Mouse (Mus musculus) liver, embryonic 14.5 days (tissue): ENCODE data around the gene Eomes. TPM values are rescaled to one million over a fixed set of nuclear protein-coding genes. Genes with fewer than 3 reads are reported as not detected.

ENCODE experiments used
- ATAC-seq: fragments of 200-750 bp; cut with Nextera tagmentation; 2 replicates; pipeline ENCODE4 v1.8.0; 2017; ENCODE audit warnings: moderate number of reproducible peaks, mild to moderate bottlenecking, moderate library complexity; ENCODE audit not compliant: insufficient read depth
- DNase-seq, 3 experiments: peaks; one replicate each; pipeline ENCODE4 v3.0.0-alpha.2; 2012 to 2013; ENCODE audit warnings: low read depth in 3 of 3, low spot score in 3 of 3
- H3K27ac ChIP-seq: fragments of 300-500 bp; sonication (generic); 2 replicates; pipeline ENCODE4 v1.5.1; 2014; ENCODE audit warnings: moderate library complexity, mild to moderate bottlenecking, control low read depth, inconsistent platforms
- H3K27me3 ChIP-seq: fragments of 300-500 bp; sonication (generic); 2 replicates; pipeline ENCODE4 v1.6.1; 2014; ENCODE audit warnings: mild to moderate bottlenecking, low read length, moderate library complexity; ENCODE audit not compliant: control insufficient read depth, insufficient read depth
- H3K36me3 ChIP-seq: fragments of 300-500 bp; sonication (generic); replicated peaks from 2 replicates; pipeline ENCODE4 v1.6.1; 2014; ENCODE audit warnings: low read depth; ENCODE audit not compliant: control insufficient read depth, insufficient read depth
- H3K4me1 ChIP-seq, 2 experiments: fragments of 200-500 bp in 1 of 2; fragments of 300-500 bp in 1 of 2; sonication (generic) in 1 of 2; replicated peaks; 2 replicates each; pipeline ENCODE4 v1.6.1; 2012 to 2014; ENCODE audit warnings: antibody characterized with exemption in 1 of 2, inconsistent platforms in 1 of 2, low read length in 1 of 2; ENCODE audit not compliant: control insufficient read depth in 2 of 2, insufficient read depth in 2 of 2
- H3K4me2 ChIP-seq: fragments of 300-500 bp; sonication (generic); 2 replicates; pipeline ENCODE4 v1.6.1; 2014; ENCODE audit warnings: low read depth, mild to moderate bottlenecking, control low read depth, moderate library complexity
- H3K4me3 ChIP-seq, 2 experiments: fragments of 200-500 bp in 1 of 2; fragments of 300-500 bp in 1 of 2; sonication (generic) in 1 of 2; 2 replicates each; pipeline ENCODE4 v1.5.1; 2012 to 2014; ENCODE audit warnings: low read depth in 2 of 2, low read length in 2 of 2, mild to moderate bottlenecking in 2 of 2, control low read depth in 1 of 2, inconsistent platforms in 1 of 2, moderate library complexity in 1 of 2; ENCODE audit not compliant: insufficient read depth in 1 of 2
- H3K9ac ChIP-seq: fragments of 300-500 bp; sonication (generic); replicated peaks from 2 replicates; pipeline ENCODE4 v1.6.1; 2014; ENCODE audit warnings: mild to moderate bottlenecking, control low read depth, moderate library complexity
- H3K9me3 ChIP-seq: fragments of 300-500 bp; sonication (generic); 2 replicates; pipeline ENCODE4 v1.6.1; 2016; ENCODE audit warnings: low read length, mixed read lengths; ENCODE audit not compliant: control insufficient read depth
- CTCF ChIP-seq: IDR thresholded peaks from 2 replicates; pipeline ENCODE4 v1.5.1; 2016; ENCODE audit warnings: antibody characterized with exemption, low read depth, control low read depth
- EP300 ChIP-seq: IDR thresholded peaks from 2 replicates; pipeline ENCODE4 v1.6.1; 2016; ENCODE audit warnings: antibody characterized with exemption, low read depth
- WGBS: fragments of 180-500 bp; shearing (Covaris S2); extraction: QIAGEN DNeasy Blood & Tissue Kit; methylation state at CpG from one replicate; pipeline ENCODE4 v1.1.7; 2014; ENCODE audit not compliant: insufficient replicate concordance; 5-methylcytosine and 5-hydroxymethylcytosine counted together
- polyA plus RNA-seq, 2 experiments: library from polyadenylated mRNA; depleted of rRNA in 1 of 2; stranded (reverse) in 1 of 2; unstranded in 1 of 2; fragments of >200 nt; fragmentation: Nextera tagmentation in 1 of 2; extraction: Ambion mirVana in 1 of 2; gene quantifications; 2 replicates each; pipeline versions ENCODE4 v1.2.1 to v1.2.3; 2012 to 2014

Eomes gene
- polyA plus RNA-seq, 2 experiments: 0.04 TPM; not detected in 1

DNA sequence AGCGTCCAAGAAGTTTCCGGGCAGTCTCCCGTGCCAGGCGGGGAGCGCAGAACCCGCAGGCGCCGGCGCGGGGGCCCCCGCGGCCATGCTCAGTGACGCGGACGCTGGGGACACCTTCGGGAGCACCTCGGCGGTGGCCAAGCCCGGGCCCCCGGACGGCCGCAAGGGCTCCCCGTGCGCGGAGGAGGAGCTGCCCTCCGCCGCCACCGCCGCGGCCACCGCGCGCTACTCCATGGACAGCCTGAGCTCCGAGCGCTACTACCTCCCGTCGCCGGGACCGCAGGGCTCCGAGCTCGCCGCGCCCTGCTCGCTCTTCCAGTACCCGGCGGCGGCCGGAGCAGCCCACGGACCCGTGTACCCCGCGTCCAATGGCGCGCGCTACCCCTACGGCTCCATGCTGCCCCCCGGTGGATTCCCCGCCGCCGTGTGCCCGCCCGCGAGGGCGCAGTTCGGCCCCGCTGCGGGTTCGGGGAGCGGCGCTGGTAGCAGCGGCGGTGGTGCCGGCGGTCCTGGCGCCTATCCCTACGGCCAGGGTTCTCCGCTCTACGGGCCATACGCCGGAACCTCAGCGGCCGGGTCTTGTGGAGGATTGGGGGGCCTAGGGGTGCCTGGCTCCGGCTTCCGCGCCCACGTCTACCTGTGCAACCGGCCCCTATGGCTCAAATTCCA is 961 bp downstream of the Eomes start:
- H3K4me3 ChIP-seq: peak overlapping the region in 1 of 2 experiments; percentile 20; a peak in 2 of 4 replicates

DNA sequence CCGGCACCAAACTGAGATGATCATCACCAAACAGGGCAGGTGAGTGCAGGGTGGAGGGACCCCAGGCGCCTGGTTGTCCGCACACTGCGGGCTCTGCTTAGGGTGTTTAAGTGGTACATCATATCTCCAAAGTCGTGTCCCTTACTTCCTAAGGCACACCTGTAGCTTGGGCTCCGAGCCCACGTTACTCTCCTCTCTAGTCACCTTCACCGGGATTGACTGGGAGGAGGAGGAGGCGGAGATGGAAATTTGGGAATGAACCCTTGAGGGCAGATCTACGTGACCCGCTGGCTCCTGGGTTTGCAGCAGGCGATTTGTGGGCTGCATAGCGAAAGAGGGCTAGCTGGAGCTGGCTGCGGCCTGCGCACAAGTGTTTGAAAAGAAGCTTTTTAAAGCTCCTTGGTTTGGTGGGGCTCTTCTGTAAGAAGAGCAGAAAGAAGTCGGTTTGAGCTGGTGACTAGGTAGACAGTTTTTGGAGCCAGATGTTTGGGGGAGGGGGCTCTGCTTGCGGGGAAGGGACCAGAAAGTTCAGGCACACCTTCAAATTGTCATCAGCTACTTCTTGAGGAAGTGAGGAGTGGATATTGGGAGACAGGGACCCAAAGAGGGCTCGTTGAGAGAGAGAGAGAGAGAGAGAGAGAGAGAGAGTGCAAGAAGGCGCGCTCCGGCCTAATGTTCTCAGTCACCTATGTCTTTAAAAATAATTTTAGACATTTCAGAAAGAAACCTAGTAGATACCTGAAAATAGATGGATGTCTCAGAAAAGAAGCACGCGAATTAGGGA is 1.7 kb downstream of the Eomes start:
- TF ChIP-seq EP300: no peak
- no peak for TF ChIP-seq CTCF
- H3K9me3 ChIP-seq: no peaks in the 10 kb centered on the region
- no peaks in the 10 kb centered on the region for H3K36me3 ChIP-seq
- H3K9ac ChIP-seq: no peak overlapping the region
- WGBS: 8% methylated on average over 23 of the region's 23 CpGs
- ATAC-seq (no peak), DNase-seq (no peak)
- H3K27ac ChIP-seq: no peak overlapping the region
- peaks cover 84% of the 10 kb centered on the region for H3K27me3 ChIP-seq
- H3K4me1 ChIP-seq: no peaks in the 10 kb centered on the region
- no peak overlapping the region for H3K4me3 ChIP-seq
- H3K4me2 ChIP-seq: no peak overlapping the region

More for the DNA sequence above, 961 bp downstream of the Eomes start:
- Histone ChIP-seq H3K27ac (no peak overlapping the region), H3K36me3 (no peaks in the 10 kb centered on the region), H3K9ac (no peak overlapping the region), H3K4me2 (peak overlapping the region; percentile 31), H3K9me3 (no peaks in the 10 kb centered on the region), H3K4me1 (no peaks in the 10 kb centered on the region), H3K27me3 (peaks cover 83% of the 10 kb centered on the region)
- ATAC-seq (no peak), DNase-seq (no peak)
- TF ChIP-seq EP300 (no peak), CTCF (no peak)
- 2% methylated on average over 79 of the region's 87 CpGs for WGBS

- H3K4me2 ChIP-seq: no peak overlapping the region
- no peak for ATAC-seq
- no peak for DNase-seq
- 6% methylated on average over 14 of the region's 14 CpGs for WGBS
- no peaks in the 10 kb centered on the region for H3K36me3 ChIP-seq
- peaks cover 84% of the 10 kb centered on the region for H3K27me3 ChIP-seq
- TF ChIP-seq CTCF (no peak), EP300 (no peak)
- H3K4me1 ChIP-seq: no peaks in the 10 kb centered on the region
- no peak overlapping the region for H3K4me3 ChIP-seq
- no peak overlapping the region for H3K9ac ChIP-seq
- H3K9me3 ChIP-seq: no peaks in the 10 kb centered on the region
- H3K27ac ChIP-seq: no peak overlapping the region
Measured at GRCm38 (mm10) chr9:118480292-118480690, 2.3 kb downstream of the Eomes start.

DNA sequence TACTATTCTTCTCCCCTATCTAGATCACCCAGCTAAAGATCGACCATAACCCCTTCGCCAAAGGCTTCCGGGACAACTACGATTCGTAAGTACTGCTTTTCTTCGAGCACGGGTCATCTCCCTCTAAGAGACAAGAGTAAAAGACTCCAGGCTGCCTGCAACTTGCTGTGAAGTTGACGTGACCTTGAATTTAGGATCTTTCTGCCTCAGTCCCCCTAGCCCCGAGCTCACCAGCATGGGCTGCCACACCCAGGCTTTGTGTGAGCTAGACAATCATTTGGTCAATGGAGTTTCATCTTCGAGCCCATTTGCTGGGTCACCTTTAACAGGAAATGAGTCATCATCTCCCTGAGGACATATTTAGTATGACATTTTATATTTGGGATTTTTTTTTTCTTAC is 4.2 kb downstream of the Eomes start:
- no peak overlapping the region for H3K4me2 ChIP-seq
- H3K9ac ChIP-seq: no peak overlapping the region
- no peaks in the 10 kb centered on the region for H3K9me3 ChIP-seq
- peaks cover 82% of the 10 kb centered on the region for H3K27me3 ChIP-seq
- no peaks in the 10 kb centered on the region for H3K4me1 ChIP-seq
- H3K4me3 ChIP-seq: no peak overlapping the region
- H3K27ac ChIP-seq: no peak overlapping the region
- H3K36me3 ChIP-seq: no peaks in the 10 kb centered on the region
- TF ChIP-seq EP300 (no peak), CTCF (no peak)
- ATAC-seq (no peak), DNase-seq (no peak)
- 50% methylated on average over 10 of the region's 10 CpGs for WGBS

DNA sequence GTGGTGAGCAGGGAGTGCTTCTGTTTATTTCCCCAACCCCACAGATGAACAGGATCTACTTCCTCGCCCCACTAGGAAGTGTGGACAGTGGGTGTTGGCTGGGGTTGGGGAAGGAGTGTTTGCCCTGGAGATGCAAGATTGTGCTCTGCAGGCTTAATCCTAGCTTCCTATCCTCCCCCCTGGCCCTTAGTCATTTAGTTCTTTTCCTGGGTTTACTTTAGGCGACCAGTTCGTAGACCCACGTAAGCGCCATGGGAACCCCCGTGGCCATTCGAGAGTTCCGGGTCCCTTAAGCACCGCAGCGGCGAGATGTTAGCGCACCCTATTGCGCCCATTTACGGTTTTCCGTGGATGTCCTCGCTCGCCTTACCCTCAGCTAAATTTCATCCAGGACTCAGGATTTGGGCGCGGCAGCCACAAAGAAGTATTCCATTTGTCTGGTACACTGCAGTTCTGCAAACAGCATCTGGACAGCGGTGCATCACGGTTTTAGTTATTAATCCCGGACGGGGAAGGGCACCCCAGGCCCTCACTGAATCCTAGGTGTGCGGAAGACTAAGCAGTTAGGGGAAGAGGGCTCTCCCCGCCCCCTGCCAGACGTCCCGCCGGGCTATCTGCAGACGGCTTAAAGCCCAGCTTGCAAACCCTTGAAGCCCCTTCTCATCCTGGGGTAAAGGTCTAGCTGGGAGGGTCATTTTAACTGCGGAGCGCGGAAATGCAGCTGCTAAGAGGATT is 8.5 kb downstream of the Eomes start:
- Histone ChIP-seq H3K9me3 (no peaks in the 10 kb centered on the region), H3K27me3 (peaks cover 70% of the 10 kb centered on the region), H3K36me3 (no peaks in the 10 kb centered on the region), H3K4me2 (no peak overlapping the region), H3K9ac (no peak overlapping the region), H3K27ac (no peak overlapping the region), H3K4me3 (no peak overlapping the region), H3K4me1 (no peaks in the 10 kb centered on the region)
- TF ChIP-seq CTCF (no peak), EP300 (no peak)
- WGBS: 2% methylated on average over 32 of the region's 32 CpGs
- DNase-seq (no peak), ATAC-seq (no peak)
